Mouse (Mus musculus) forebrain, embryonic 16.5 days (tissue): ENCODE measurements around the gene Medag. TPM values are rescaled to one million over a fixed set of nuclear protein-coding genes. Genes with fewer than 3 reads are reported as not detected.

Experiments used
- ATAC-seq: fragments of 200-750 bp; cut with Nextera tagmentation; 2 replicates; pipeline ENCODE4 v1.8.0; 2017; ENCODE audit warnings: mild to moderate bottlenecking, moderate library complexity
- H3K27ac ChIP-seq: fragments of 300-500 bp; sonication (generic); 2 replicates; pipeline ENCODE4 v1.5.1; 2014; ENCODE audit warnings: low read length, control low read depth
- H3K27me3 ChIP-seq: fragments of 300-500 bp; sonication (generic); replicated peaks from 2 replicates; pipeline ENCODE4 v1.6.1; 2014; ENCODE audit warnings: low read length; ENCODE audit not compliant: control insufficient read depth, insufficient read depth
- H3K36me3 ChIP-seq: fragments of 300-500 bp; sonication (generic); 2 replicates; pipeline ENCODE4 v1.6.1; 2014; ENCODE audit not compliant: control insufficient read depth, insufficient read depth
- H3K4me1 ChIP-seq: fragments of 300-500 bp; sonication (generic); replicated peaks from 2 replicates; pipeline ENCODE4 v1.6.1; 2014; ENCODE audit warnings: low read length; ENCODE audit not compliant: control insufficient read depth, insufficient read depth
- H3K4me2 ChIP-seq: fragments of 300-500 bp; sonication (generic); 2 replicates; pipeline ENCODE4 v1.6.1; 2014; ENCODE audit warnings: mild to moderate bottlenecking, low read length, control low read depth
- H3K4me3 ChIP-seq: fragments of 300-500 bp; sonication (generic); replicated peaks from 2 replicates; pipeline ENCODE4 v1.5.1; 2014; ENCODE audit warnings: mild to moderate bottlenecking, low read length, control low read depth
- H3K9ac ChIP-seq: fragments of 300-500 bp; sonication (generic); replicated peaks from 2 replicates; pipeline ENCODE4 v1.6.1; 2014; ENCODE audit warnings: low read depth, low read length, control low read depth
- H3K9me3 ChIP-seq: fragments of 300-500 bp; sonication (generic); 2 replicates; pipeline ENCODE4 v1.6.1; 2016; ENCODE audit warnings: low read length; ENCODE audit not compliant: control insufficient read depth
- WGBS: fragments of 180-500 bp; shearing (Covaris S2); extraction: QIAGEN DNeasy Blood & Tissue Kit; methylation state at CpG from one replicate; pipeline ENCODE4 v1.1.7; 2014; 5-methylcytosine and 5-hydroxymethylcytosine counted together
- polyA plus RNA-seq: library from polyadenylated mRNA; unstranded; fragments of >200 nt; fragmentation: Nextera tagmentation; extraction: Ambion mirVana; gene quantifications from 2 replicates; pipeline ENCODE4 v1.2.1, GENCODE M21; 2015

Gene Medag
- polyA plus RNA-seq, 1 experiment from 2014 or later, result 1.7 TPM

DNA sequence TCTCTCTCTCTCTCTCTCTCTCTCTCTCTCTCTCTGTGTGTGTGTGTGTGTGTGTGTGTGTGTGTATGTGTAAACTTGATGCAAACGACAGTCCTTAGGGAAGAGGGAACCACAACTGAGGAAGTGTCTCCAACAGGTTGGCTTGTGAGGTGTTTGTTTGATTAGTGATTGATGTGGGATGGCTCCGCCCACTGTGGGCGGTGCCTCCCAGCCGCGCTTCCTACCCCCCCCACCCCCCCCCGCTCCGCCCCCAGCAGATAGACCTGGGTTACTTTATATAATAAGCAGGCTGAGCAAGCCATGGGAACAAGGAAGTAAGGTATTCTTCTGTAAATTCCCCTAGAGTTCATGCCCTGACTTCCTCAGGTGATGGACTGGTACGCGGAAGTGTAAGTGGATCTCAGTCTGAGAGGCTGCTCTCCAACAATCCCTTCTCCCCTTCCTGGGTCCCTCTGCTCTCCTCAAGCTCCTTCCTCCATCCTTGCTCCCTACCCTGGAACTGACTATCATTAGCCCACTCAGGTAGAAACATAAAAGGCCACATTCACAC lies 22.7 kb downstream of the Medag start:
- H3K4me1 ChIP-seq, result peaks cover 8% of the 10 kb centered on the region
- no peak overlapping the region for H3K9ac ChIP-seq
- H3K9me3 ChIP-seq, result no peaks in the 10 kb centered on the region
- no peak overlapping the region for H3K27ac ChIP-seq
- H3K27me3 ChIP-seq, result no peaks in the 10 kb centered on the region
- H3K4me3 ChIP-seq, result no peak overlapping the region
- no peak for ATAC-seq
- no peak overlapping the region for H3K4me2 ChIP-seq
- H3K36me3 ChIP-seq, result no peaks in the 10 kb centered on the region
- 29% methylated on average over 9 of the region's 9 CpGs for WGBS

DNA sequence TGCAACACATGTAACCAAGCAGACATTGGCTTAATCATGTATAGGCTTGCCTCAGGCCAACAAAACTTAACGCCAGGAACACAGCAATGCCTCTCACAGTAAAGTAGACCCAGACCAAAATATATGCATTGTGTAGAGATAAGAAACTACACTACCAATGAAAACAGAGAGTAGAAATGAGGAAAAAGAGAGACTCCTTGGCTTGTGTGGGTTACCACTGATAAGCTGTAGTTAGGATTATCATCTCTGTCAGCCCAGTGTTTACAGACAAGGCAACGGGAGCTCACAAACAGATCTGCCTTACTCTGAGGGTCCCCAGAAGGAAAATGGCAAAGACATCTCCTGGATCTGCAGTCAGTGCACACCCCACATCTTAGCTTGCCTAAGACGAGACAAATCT lies 25.0 kb downstream of the Medag start:
- Histone ChIP-seq H3K4me2 (no peak overlapping the region), H3K9me3 (no peaks in the 10 kb centered on the region), H3K4me1 (peaks cover 13% of the 10 kb centered on the region), H3K36me3 (no peaks in the 10 kb centered on the region), H3K9ac (no peak overlapping the region), H3K4me3 (no peak overlapping the region), H3K27me3 (no peaks in the 10 kb centered on the region), H3K27ac (peak overlapping the region; percentile 8; the same call in 1 of the 2 replicates)
- 68% methylated on average over 3 of the region's 3 CpGs for WGBS
- ATAC-seq, result no peak

DNA sequence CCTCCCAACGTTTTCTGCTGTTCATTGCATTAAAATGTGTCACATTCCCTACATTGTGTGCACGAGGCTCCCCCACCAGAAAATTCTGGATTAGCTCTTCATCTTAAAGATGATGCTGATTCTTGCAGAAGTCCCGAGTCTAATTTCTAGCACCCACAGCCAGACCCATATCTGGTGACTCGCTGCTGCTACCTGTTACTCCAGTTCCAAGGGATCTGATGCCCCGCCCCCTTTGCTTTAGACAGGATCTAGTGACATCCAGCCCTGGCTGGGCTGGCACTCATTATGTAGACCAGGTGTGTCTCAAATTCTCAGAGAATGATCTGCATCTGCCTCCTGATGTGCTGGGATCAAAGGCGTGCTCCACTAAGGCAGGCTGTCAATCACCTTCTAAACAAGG lies 25.6 kb downstream of the Medag start:
- peak overlapping the region; percentile 32; the same call in 1 of the 2 replicates for H3K27ac ChIP-seq

DNA sequence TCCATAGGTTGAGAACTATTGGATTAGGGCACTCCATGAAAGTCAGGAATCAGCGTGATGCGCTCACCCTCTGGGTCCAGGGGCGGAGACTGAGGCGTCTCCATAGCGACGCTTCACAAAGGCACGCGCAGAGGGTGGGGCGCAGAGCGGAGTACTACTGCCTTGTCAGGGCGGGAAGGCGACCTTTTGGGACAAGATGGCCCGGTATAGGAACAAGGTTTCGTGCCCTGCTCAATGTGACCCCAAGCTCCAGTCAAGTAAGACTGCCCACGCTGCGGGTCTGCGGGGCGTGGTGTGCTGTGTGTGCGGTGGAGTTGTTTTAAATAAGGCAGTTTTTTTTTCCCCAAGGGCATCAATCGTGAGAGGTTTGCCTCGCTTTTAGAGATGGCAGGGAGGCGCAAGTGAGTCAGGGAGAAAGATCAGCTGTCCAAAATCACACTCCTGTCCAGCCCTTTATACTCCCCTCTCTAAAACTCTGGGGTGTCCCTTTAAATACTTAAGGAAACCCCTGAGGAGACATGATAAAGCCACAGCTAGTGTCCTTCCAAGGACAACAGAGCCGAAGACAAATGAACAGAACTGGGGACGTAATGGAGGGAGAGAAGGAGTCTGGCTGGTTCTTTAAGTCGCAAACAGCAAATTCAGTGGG lies 28.1 kb downstream of the Medag start, which contains the start of gene Tex26:
Tex26 (plus strand) TSS at position 130 of the 649 bp plus-strand sequence.
- H3K27ac ChIP-seq, result peak within 1 kb of the TSS; percentile 92
- ATAC-seq, result peak; percentile 86
- peaks cover 26% of the 10 kb centered on the region for H3K4me1 ChIP-seq
- no peaks in the 10 kb centered on the region for H3K27me3 ChIP-seq
- peak within 1 kb of the TSS; percentile 69 for H3K9ac ChIP-seq
- H3K9me3 ChIP-seq, result no peaks in the 10 kb centered on the region
- H3K36me3 ChIP-seq, result no peaks in the 10 kb centered on the region
- peak within 1 kb of the TSS; percentile 50 for H3K4me3 ChIP-seq
- H3K4me2 ChIP-seq, result peak within 1 kb of the TSS; percentile 54
- WGBS, result 0% methylated on average over 25 of the region's 25 CpGs

More for the DNA sequence above, 25.6 kb downstream of the Medag start:
- Histone ChIP-seq H3K4me1 (peaks cover 20% of the 10 kb centered on the region), H3K27me3 (no peaks in the 10 kb centered on the region), H3K4me3 (no peak overlapping the region), H3K9ac (no peak overlapping the region), H3K9me3 (no peaks in the 10 kb centered on the region), H3K36me3 (no peaks in the 10 kb centered on the region), H3K4me2 (no peak overlapping the region)
- ATAC-seq, result no peak
- WGBS, result 71% methylated on average over 6 of the region's 6 CpGs

DNA sequence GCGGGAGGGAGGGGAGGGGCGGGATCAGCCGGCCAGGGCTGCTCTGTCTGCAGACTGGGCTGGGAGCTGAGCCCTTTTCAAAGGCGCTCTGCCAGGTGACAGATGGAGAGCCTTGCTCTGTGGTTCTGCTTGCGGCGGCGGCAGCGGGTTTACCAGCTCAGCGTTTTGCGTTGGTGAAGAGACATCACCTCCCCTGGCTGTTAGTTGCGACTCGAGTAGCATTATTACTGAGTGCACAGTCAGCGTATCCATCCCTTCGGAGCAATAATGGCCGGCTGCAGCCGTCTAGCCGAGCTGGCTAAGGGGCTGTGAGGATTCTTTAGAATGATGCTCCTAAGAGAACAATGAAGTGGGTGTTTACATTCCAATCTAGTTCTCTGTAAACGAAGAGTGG lies 28.6 kb downstream of the Medag start:
- ATAC-seq, result peak; percentile 88
- under 1% methylated on average over 18 of the region's 18 CpGs for WGBS
- Histone ChIP-seq H3K9me3 (no peaks in the 10 kb centered on the region), H3K4me1 (peaks cover 26% of the 10 kb centered on the region), H3K36me3 (no peaks in the 10 kb centered on the region), H3K27me3 (no peaks in the 10 kb centered on the region), H3K27ac (peak overlapping the region; percentile 92), H3K4me3 (peak overlapping the region; percentile 50), H3K9ac (peak overlapping the region; percentile 69), H3K4me2 (peak overlapping the region; percentile 54)

DNA sequence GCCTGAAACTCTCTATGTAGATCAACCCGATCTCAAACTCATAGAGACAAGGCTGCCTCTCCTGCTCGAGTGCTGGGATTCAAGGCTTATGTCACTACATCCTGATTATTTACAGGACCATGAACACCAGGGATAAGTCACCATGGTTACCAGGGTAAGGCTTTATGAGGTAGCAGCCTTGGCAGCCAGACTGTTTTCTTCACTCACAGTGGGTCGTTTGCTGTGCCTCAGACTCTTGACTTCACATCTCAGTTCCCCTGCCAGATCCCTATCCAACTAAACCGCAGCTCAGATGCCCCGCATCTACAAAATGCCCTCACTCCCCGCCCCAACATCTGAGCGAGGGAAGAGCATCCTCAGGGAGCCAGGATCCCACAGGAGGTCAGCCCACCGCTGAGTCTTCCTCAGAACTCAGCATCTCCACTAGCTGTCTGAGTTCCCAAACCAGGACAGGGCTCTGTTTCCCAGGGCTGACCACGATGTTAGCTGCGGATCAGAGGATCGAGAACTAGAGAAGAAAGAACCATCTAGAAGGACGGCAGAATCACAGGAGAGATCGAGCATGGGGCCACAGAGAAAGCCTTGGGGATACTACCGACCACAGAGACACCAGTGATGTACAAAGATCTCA lies 30.2 kb downstream of the Medag start:
- Histone ChIP-seq H3K4me3 (no peak overlapping the region), H3K9me3 (no peaks in the 10 kb centered on the region), H3K9ac (no peak overlapping the region), H3K36me3 (no peaks in the 10 kb centered on the region), H3K27ac (0 out of 2 replicates have a peak overlapping the region, but pooled peaks have one; percentile 17), H3K4me2 (no peak overlapping the region), H3K27me3 (no peaks in the 10 kb centered on the region), H3K4me1 (peaks cover 26% of the 10 kb centered on the region)
- WGBS, result 33% methylated on average over 14 of the region's 14 CpGs
- peak; percentile 15; the same call in 1 of the 2 replicates for ATAC-seq

DNA sequence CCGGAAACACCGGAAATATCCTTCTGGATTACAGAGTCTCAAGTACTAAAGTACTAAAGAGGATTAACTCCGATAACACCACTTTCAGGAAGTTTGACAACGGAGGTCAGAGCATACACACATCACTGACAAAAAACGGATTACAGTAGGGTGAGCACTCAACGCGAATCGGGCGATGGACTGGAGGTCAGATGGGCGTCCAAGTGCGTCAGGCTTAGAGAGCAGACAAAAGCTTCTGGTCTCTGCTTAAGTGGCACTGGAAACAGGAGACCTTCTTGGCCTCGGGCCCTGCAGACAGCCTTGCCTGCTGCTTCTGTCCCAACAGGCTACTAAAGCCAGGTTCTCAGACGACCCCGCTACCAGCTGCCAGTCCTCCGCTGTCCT lies 30.7 kb downstream of the Medag start:
- Histone ChIP-seq H3K27me3 (no peaks in the 10 kb centered on the region), H3K9me3 (no peaks in the 10 kb centered on the region), H3K9ac (no peak overlapping the region), H3K4me3 (no peak overlapping the region), H3K36me3 (no peaks in the 10 kb centered on the region), H3K4me1 (peaks cover 26% of the 10 kb centered on the region), H3K4me2 (no peak overlapping the region), H3K27ac (no peak overlapping the region)
- no peak for ATAC-seq
- WGBS, result 48% methylated on average over 15 of the region's 15 CpGs

DNA sequence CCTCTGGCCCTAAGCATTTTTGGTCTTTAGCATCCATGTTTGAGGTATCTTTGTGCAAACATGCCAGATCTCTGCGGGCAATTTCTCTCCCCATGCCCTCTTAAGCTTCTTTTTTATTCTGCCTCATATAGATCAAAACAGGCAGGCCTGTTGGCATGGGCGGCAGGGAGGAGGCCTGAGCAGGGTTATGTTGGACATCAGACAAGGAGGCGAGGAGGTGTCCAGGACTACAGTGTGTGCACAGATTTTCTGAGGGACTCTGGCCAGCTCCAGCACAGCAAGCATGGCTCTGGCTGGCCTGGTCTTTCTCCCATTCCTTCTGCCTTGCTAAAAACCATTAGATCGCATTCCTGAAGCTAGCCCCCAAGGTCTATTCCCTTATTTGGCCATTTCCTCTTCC lies 32.9 kb downstream of the Medag start:
- WGBS, result 62% methylated on average over 4 of the region's 4 CpGs
- Histone ChIP-seq H3K27me3 (no peaks in the 10 kb centered on the region), H3K9ac (no peak overlapping the region), H3K4me1 (peaks cover 22% of the 10 kb centered on the region), H3K4me3 (no peak overlapping the region), H3K36me3 (no peaks in the 10 kb centered on the region), H3K27ac (no peak overlapping the region), H3K4me2 (no peak overlapping the region), H3K9me3 (no peaks in the 10 kb centered on the region)
- no peak for ATAC-seq

DNA sequence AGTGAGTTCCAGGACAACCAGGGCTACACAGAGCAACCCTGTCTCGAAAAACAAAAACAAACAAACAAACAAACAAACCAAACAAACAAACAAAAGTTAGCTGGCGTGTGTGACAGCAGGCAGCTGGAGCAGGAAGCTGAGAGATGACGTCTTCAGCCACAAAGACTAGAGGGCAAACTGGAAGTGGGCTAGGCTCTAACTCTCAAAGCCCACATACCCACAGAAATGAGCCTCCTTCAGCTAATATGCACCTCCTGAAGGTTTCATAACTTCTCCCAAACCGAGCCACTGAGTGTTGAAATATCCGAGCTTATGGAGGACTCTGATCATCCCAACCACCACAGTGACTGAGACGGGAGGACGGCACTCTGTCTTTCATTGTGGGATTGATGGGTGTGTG lies 34.9 kb downstream of the Medag start:
- Histone ChIP-seq H3K27me3 (no peaks in the 10 kb centered on the region), H3K4me1 (peaks cover 13% of the 10 kb centered on the region; the same call in 1 of the 2 replicates), H3K9ac (no peak overlapping the region), H3K9me3 (no peaks in the 10 kb centered on the region), H3K27ac (no peak overlapping the region), H3K4me2 (no peak overlapping the region), H3K36me3 (no peaks in the 10 kb centered on the region), H3K4me3 (no peak overlapping the region)
- 89% methylated on average over 7 of the region's 7 CpGs for WGBS
- no peak for ATAC-seq
